Mouse (Mus musculus): ENCODE measurements around the gene Cd300lg. TPM values are rescaled to one million over a fixed set of nuclear protein-coding genes. Genes with fewer than 3 reads are reported as not detected.
A peak's percentile ranks its signal among the peaks of the same experiment; 100 is the strongest.

Gene Cd300lg
- polyA plus RNA-seq, 1 experiment from 2014 or later = 0.27 TPM

- no peak within 1 kb of the TSS for H3K9ac ChIP-seq (ENCODE audit: low read depth, low read length)
- peaks cover 49% of the 10 kb centered on the region for H3K27me3 ChIP-seq (replicated peaks; ENCODE audit: control insufficient read depth, insufficient read depth, low read length)
- DNase-seq (ENCODE audit: low spot score) (no peak), ATAC-seq (replicated peaks; ENCODE audit: low FRiP score) (no peak)
- H3K4me1 ChIP-seq (replicated peaks; ENCODE audit: control insufficient read depth, insufficient read depth, low read length) = peaks cover 12% of the 10 kb centered on the region
- no peak within 1 kb of the TSS for H3K27ac ChIP-seq (ENCODE audit: low read depth, low read length)
- peak within 1 kb of the TSS; percentile 60 for H3K4me3 ChIP-seq (ENCODE audit: low read depth, low read length)
- H3K36me3 ChIP-seq (ENCODE audit: control insufficient read depth, insufficient read depth, low read length) = no peaks in the 10 kb centered on the region
- H3K4me2 ChIP-seq = peak within 1 kb of the TSS; percentile 85
- H3K9me3 ChIP-seq (ENCODE audit: control insufficient read depth, low read length) = no peaks in the 10 kb centered on the region
- 70% methylated on average over 6 of the region's 6 CpGs for WGBS
Observed at GRCm38 (mm10) chr11:102028087-102028816, 13.1 kb upstream of the Cd300lg start, which contains the start of gene Mpp3. Gene Mpp3, minus strand, starts transcription at chr11:102028461.

- no peak for DNase-seq (ENCODE audit: low spot score)
- no peak for ATAC-seq (replicated peaks; ENCODE audit: low FRiP score)
- H3K27ac ChIP-seq (ENCODE audit: low read depth, low read length) = no peak overlapping the region
- no peak overlapping the region for H3K9ac ChIP-seq (ENCODE audit: low read depth, low read length)
- H3K4me3 ChIP-seq (ENCODE audit: low read depth, low read length) = no peak overlapping the region
- peaks cover 12% of the 10 kb centered on the region for H3K4me1 ChIP-seq (replicated peaks; ENCODE audit: control insufficient read depth, insufficient read depth, low read length)
- no peaks in the 10 kb centered on the region for H3K36me3 ChIP-seq (ENCODE audit: control insufficient read depth, insufficient read depth, low read length)
- peaks cover 39% of the 10 kb centered on the region for H3K27me3 ChIP-seq (replicated peaks; ENCODE audit: control insufficient read depth, insufficient read depth, low read length)
- no peaks in the 10 kb centered on the region for H3K9me3 ChIP-seq (ENCODE audit: control insufficient read depth, low read length)
- no peak overlapping the region for H3K4me2 ChIP-seq
- WGBS = 44% methylated on average over 4 of the region's 4 CpGs
Observed at GRCm38 (mm10) chr11:102029304-102029703, 12.0 kb upstream of the Cd300lg start.

GRCm38 (mm10) chr11:102029966-102030365, 11.3 kb upstream of the Cd300lg start:
- DNase-seq (ENCODE audit: low spot score) (no peak), ATAC-seq (replicated peaks; ENCODE audit: low FRiP score) (no peak)
- H3K36me3 ChIP-seq (ENCODE audit: control insufficient read depth, insufficient read depth, low read length) = no peaks in the 10 kb centered on the region
- no peaks in the 10 kb centered on the region for H3K9me3 ChIP-seq (ENCODE audit: control insufficient read depth, low read length)
- H3K27me3 ChIP-seq (replicated peaks; ENCODE audit: control insufficient read depth, insufficient read depth, low read length) = peaks cover 39% of the 10 kb centered on the region
- no peak overlapping the region for H3K9ac ChIP-seq (ENCODE audit: low read depth, low read length)
- WGBS = 46% methylated on average over 7 of the region's 7 CpGs
- no peak overlapping the region for H3K27ac ChIP-seq (ENCODE audit: low read depth, low read length)
- no peak overlapping the region for H3K4me3 ChIP-seq (ENCODE audit: low read depth, low read length)
- H3K4me2 ChIP-seq = no peak overlapping the region
- peaks cover 12% of the 10 kb centered on the region for H3K4me1 ChIP-seq (replicated peaks; ENCODE audit: control insufficient read depth, insufficient read depth, low read length)

- DNase-seq (ENCODE audit: low spot score) (no peak), ATAC-seq (replicated peaks; ENCODE audit: low FRiP score) (no peak)
- Histone ChIP-seq H3K9me3 (ENCODE audit: control insufficient read depth, low read length) (no peaks in the 10 kb centered on the region), H3K9ac (ENCODE audit: low read depth, low read length) (no peak overlapping the region), H3K4me2 (no peak overlapping the region), H3K4me3 (ENCODE audit: low read depth, low read length) (no peak overlapping the region), H3K36me3 (ENCODE audit: control insufficient read depth, insufficient read depth, low read length) (no peaks in the 10 kb centered on the region), H3K4me1 (replicated peaks; ENCODE audit: control insufficient read depth, insufficient read depth, low read length) (peaks cover 12% of the 10 kb centered on the region), H3K27me3 (replicated peaks; ENCODE audit: control insufficient read depth, insufficient read depth, low read length) (peaks cover 27% of the 10 kb centered on the region), H3K27ac (ENCODE audit: low read depth, low read length) (no peak overlapping the region)
- WGBS = 76% methylated on average over 7 of the region's 7 CpGs
Observed at GRCm38 (mm10) chr11:102031149-102031548, 10.2 kb upstream of the Cd300lg start.

GRCm38 (mm10) chr11:102033055-102033591, 8.2 kb upstream of the Cd300lg start:
- DNase-seq (ENCODE audit: low spot score) = no peak
- no peak for ATAC-seq (replicated peaks; ENCODE audit: low FRiP score)
- Histone ChIP-seq H3K4me1 (replicated peaks; ENCODE audit: control insufficient read depth, insufficient read depth, low read length) (peaks cover 5% of the 10 kb centered on the region; the same call in 1 of the 2 replicates), H3K27me3 (replicated peaks; ENCODE audit: control insufficient read depth, insufficient read depth, low read length) (peaks cover 7% of the 10 kb centered on the region; the same call in 1 of the 2 replicates), H3K9me3 (ENCODE audit: control insufficient read depth, low read length) (no peaks in the 10 kb centered on the region), H3K4me2 (no peak overlapping the region), H3K9ac (ENCODE audit: low read depth, low read length) (no peak overlapping the region), H3K27ac (ENCODE audit: low read depth, low read length) (no peak overlapping the region), H3K36me3 (ENCODE audit: control insufficient read depth, insufficient read depth, low read length) (no peaks in the 10 kb centered on the region), H3K4me3 (ENCODE audit: low read depth, low read length) (no peak overlapping the region)
- 87% methylated on average over 12 of the region's 12 CpGs for WGBS

- DNase-seq (ENCODE audit: low spot score) (no peak), ATAC-seq (replicated peaks; ENCODE audit: low FRiP score) (no peak)
- Histone ChIP-seq H3K4me2 (no peak overlapping the region), H3K27ac (ENCODE audit: low read depth, low read length) (no peak overlapping the region), H3K4me3 (ENCODE audit: low read depth, low read length) (no peak overlapping the region), H3K27me3 (replicated peaks; ENCODE audit: control insufficient read depth, insufficient read depth, low read length) (0 out of 2 replicates have a peak, but pooled peaks cover 4% of the 10 kb centered on the region), H3K9me3 (ENCODE audit: control insufficient read depth, low read length) (no peaks in the 10 kb centered on the region), H3K9ac (ENCODE audit: low read depth, low read length) (no peak overlapping the region), H3K4me1 (replicated peaks; ENCODE audit: control insufficient read depth, insufficient read depth, low read length) (no peaks in the 10 kb centered on the region), H3K36me3 (ENCODE audit: control insufficient read depth, insufficient read depth, low read length) (no peaks in the 10 kb centered on the region)
- WGBS = 75% methylated on average over 8 of the region's 8 CpGs
Observed at GRCm38 (mm10) chr11:102034887-102035286, 6.4 kb upstream of the Cd300lg start.

- H3K36me3 ChIP-seq (ENCODE audit: control insufficient read depth, insufficient read depth, low read length) = no peaks in the 10 kb centered on the region
- H3K4me1 ChIP-seq (replicated peaks; ENCODE audit: control insufficient read depth, insufficient read depth, low read length) = no peaks in the 10 kb centered on the region
- H3K27me3 ChIP-seq (replicated peaks; ENCODE audit: control insufficient read depth, insufficient read depth, low read length) = 0 out of 2 replicates have a peak, but pooled peaks cover 4% of the 10 kb centered on the region
- no peak for DNase-seq (ENCODE audit: low spot score)
- H3K4me3 ChIP-seq (ENCODE audit: low read depth, low read length) = no peak overlapping the region
- WGBS = 82% methylated on average over 5 of the region's 5 CpGs
- H3K27ac ChIP-seq (ENCODE audit: low read depth, low read length) = no peak overlapping the region
- H3K9ac ChIP-seq (ENCODE audit: low read depth, low read length) = no peak overlapping the region
- no peak overlapping the region for H3K4me2 ChIP-seq
- no peak for ATAC-seq (replicated peaks; ENCODE audit: low FRiP score)
- no peaks in the 10 kb centered on the region for H3K9me3 ChIP-seq (ENCODE audit: control insufficient read depth, low read length)
Observed at GRCm38 (mm10) chr11:102035456-102035960, 5.8 kb upstream of the Cd300lg start.

GRCm38 (mm10) chr11:102036336-102036735, 5.0 kb upstream of the Cd300lg start:
- ATAC-seq (replicated peaks; ENCODE audit: low FRiP score) = no peak
- Histone ChIP-seq H3K9ac (ENCODE audit: low read depth, low read length) (no peak overlapping the region), H3K9me3 (ENCODE audit: control insufficient read depth, low read length) (no peaks in the 10 kb centered on the region), H3K36me3 (ENCODE audit: control insufficient read depth, insufficient read depth, low read length) (no peaks in the 10 kb centered on the region), H3K4me3 (ENCODE audit: low read depth, low read length) (no peak overlapping the region), H3K27me3 (replicated peaks; ENCODE audit: control insufficient read depth, insufficient read depth, low read length) (no peaks in the 10 kb centered on the region), H3K4me1 (replicated peaks; ENCODE audit: control insufficient read depth, insufficient read depth, low read length) (no peaks in the 10 kb centered on the region), H3K4me2 (no peak overlapping the region), H3K27ac (ENCODE audit: low read depth, low read length) (no peak overlapping the region)
- 72% methylated on average over 7 of the region's 7 CpGs for WGBS
- DNase-seq (ENCODE audit: low spot score) = no peak

- no peak overlapping the region for H3K27ac ChIP-seq (ENCODE audit: low read depth, low read length)
- no peaks in the 10 kb centered on the region for H3K4me1 ChIP-seq (replicated peaks; ENCODE audit: control insufficient read depth, insufficient read depth, low read length)
- no peak overlapping the region for H3K9ac ChIP-seq (ENCODE audit: low read depth, low read length)
- WGBS = 85% methylated on average over 6 of the region's 6 CpGs
- H3K4me3 ChIP-seq (ENCODE audit: low read depth, low read length) = no peak overlapping the region
- no peak overlapping the region for H3K4me2 ChIP-seq
- DNase-seq (ENCODE audit: low spot score) (no peak), ATAC-seq (replicated peaks; ENCODE audit: low FRiP score) (no peak)
- H3K9me3 ChIP-seq (ENCODE audit: control insufficient read depth, low read length) = no peaks in the 10 kb centered on the region
- H3K27me3 ChIP-seq (replicated peaks; ENCODE audit: control insufficient read depth, insufficient read depth, low read length) = no peaks in the 10 kb centered on the region
- no peaks in the 10 kb centered on the region for H3K36me3 ChIP-seq (ENCODE audit: control insufficient read depth, insufficient read depth, low read length)
Observed at GRCm38 (mm10) chr11:102037789-102038188, 3.5 kb upstream of the Cd300lg start.

Measured in liver, embryonic 11.5 days (tissue).